Mouse (Mus musculus) kidney, adult 2 months (tissue): Measurements from ENCODE around the gene Clcn5. TPM values are rescaled to one million over a fixed set of nuclear protein-coding genes. Genes with fewer than 3 reads are reported as not detected.

ENCODE experiments used
- DNase-seq: peaks from one replicate; pipeline ENCODE4 v3.0.0; 2021
- H3K27ac ChIP-seq: fragments of 200-500 bp; 2 replicates; pipeline ENCODE4 v1.5.1; 2012; ENCODE audit warnings: low read depth, low read length, control low read depth, inconsistent platforms; ENCODE audit not compliant: insufficient read depth
- H3K27me3 ChIP-seq: fragments of 200-500 bp; replicated peaks from 2 replicates; pipeline ENCODE4 v1.6.1; 2012; ENCODE audit warnings: mild to moderate bottlenecking, moderate library complexity, low read length, inconsistent platforms; ENCODE audit not compliant: control insufficient read depth, insufficient read depth
- H3K36me3 ChIP-seq: fragments of 200-500 bp; 2 replicates; pipeline ENCODE4 v1.6.1; 2012; ENCODE audit warnings: mild to moderate bottlenecking, moderate library complexity, low read length, inconsistent platforms; ENCODE audit not compliant: control insufficient read depth, insufficient read depth
- H3K4me1 ChIP-seq: fragments of 200-500 bp; 2 replicates; pipeline ENCODE4 v1.6.1; 2011; ENCODE audit warnings: low read length; ENCODE audit not compliant: control insufficient read depth, insufficient read depth
- H3K4me3 ChIP-seq: fragments of 200-500 bp; 2 replicates; pipeline ENCODE4 v1.5.1; 2011; ENCODE audit warnings: mild to moderate bottlenecking, low read depth, low read length, control low read depth; ENCODE audit not compliant: insufficient read depth
- CTCF ChIP-seq: fragments of 200-500 bp; conservative IDR thresholded peaks from 2 replicates; pipeline ENCODE4 v1.5.1; 2011; ENCODE audit warnings: low read depth, mild to moderate bottlenecking, control low read depth, low read length, moderate library complexity, mixed read lengths; ENCODE audit not compliant: insufficient read depth, insufficient read length
- POLR2A ChIP-seq: fragments of 200-500 bp; IDR thresholded peaks from one replicate; pipeline ENCODE4 v1.6.1; 2011; ENCODE audit warnings: low read depth, low read length, control low read depth
- WGBS: fragments of 180-500 bp; shearing (Covaris S2); methylation state at CpG from one replicate; pipeline ENCODE4 v1.1.7; 2018; 5-methylcytosine and 5-hydroxymethylcytosine counted together
- polyA plus RNA-seq: library from polyadenylated mRNA; depleted of rRNA; stranded (reverse); fragments of >200 nt; gene quantifications from 2 replicates; pipeline ENCODE4 v1.2.3, GENCODE M21; 2012

Clcn5 gene
- polyA plus RNA-seq, 1 experiment, result 20.4 TPM

DNA sequence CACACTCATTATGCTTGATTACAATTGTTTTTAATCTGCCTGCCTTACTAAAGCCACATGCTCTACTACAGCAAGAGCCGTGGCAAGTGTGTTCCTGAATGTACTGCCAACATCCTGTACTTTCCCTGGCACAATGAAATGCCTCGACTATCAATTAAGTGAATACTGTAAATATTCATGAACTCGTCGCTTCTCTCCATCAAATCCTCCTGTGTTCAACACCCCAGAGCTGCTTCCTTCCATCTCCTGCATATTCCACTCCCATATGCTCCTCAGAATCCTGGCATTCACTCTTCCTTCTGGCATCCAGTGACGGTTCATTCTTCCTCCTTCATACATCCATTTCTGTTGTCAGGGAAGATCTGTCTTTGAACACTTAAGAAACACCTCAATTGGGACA, 39.4 kb downstream of the Clcn5 start:
- no peak overlapping the region for H3K27ac ChIP-seq
- no peak overlapping the region for H3K4me3 ChIP-seq
- no peak for DNase-seq
- H3K27me3 ChIP-seq, result no peaks in the 10 kb centered on the region
- no peaks in the 10 kb centered on the region for H3K36me3 ChIP-seq
- TF ChIP-seq POLR2A (no peak), CTCF (no peak)
- 74% methylated on average over 5 of the region's 5 CpGs for WGBS
- H3K4me1 ChIP-seq, result no peaks in the 10 kb centered on the region

- TF ChIP-seq POLR2A (no peak), CTCF (no peak)
- H3K4me1 ChIP-seq, result no peaks in the 10 kb centered on the region
- H3K27ac ChIP-seq, result no peak overlapping the region
- WGBS, result 74% methylated on average over 6 of the region's 6 CpGs
- H3K36me3 ChIP-seq, result no peaks in the 10 kb centered on the region
- H3K27me3 ChIP-seq, result no peaks in the 10 kb centered on the region
- H3K4me3 ChIP-seq, result no peak overlapping the region
- no peak for DNase-seq
Observed at GRCm38 (mm10) chrX:7276564-7276963, 42.6 kb downstream of the Clcn5 start.

DNA sequence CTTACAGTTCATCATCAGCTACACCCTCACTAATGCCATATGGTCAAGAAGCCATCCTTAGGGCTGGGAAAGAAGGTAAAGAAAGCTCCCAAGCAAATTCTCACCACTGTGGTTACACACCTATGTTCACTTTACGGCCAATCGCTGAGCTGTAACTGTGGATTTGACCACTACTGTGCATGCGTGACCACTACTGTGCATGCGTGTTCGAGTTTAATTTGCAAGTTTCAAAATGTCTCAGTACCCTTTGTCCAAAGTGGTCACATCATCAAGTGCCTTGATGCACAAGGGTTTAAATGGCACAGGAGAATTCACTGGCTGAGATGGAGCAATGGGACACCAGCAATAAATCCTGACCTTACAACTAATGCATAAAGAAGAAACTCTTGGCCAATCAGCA, 58.0 kb downstream of the Clcn5 start:
- DNase-seq, result no peak
- Histone ChIP-seq H3K4me3 (no peak overlapping the region), H3K27ac (no peak overlapping the region), H3K4me1 (no peaks in the 10 kb centered on the region), H3K27me3 (no peaks in the 10 kb centered on the region), H3K36me3 (no peaks in the 10 kb centered on the region)
- TF ChIP-seq CTCF (no peak), POLR2A (no peak)
- WGBS, result 96% methylated on average over 5 of the region's 5 CpGs

DNA sequence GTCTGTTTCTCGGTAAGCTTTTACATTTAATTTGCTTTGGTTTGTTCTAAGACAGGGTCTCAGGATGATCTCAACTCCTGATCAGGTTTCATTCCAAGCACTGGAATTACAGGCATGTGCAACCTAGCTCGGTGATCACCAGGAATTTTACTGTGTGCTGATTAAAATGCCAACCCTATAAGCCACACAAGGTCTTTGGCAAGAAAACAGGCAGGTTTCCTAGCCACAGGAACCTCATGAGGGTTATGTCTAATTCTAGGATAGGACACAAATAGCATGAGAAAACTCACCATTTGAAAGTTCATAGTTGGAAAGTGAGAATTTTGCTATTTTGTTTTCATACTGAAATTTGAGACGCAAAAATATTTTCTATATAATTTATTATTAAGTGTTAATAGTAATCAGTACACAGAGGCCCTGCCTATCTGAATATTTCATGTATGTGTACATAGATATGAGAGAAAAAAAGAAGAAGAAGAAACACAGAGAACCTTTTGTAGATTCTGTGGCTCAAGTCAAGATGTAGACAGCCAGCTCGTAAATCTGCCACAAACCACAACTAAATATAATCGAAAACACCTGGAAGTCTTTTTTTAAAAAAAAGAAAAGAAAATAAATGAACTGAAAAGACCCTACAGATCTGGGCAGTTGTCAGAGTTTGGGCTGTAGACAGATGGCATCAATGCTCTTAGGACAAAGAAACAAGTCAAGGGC, 58.6 kb downstream of the Clcn5 start:
- DNase-seq, result peak; percentile 22
- Histone ChIP-seq H3K36me3 (no peaks in the 10 kb centered on the region), H3K4me3 (no peak overlapping the region), H3K27ac (no peak overlapping the region), H3K27me3 (no peaks in the 10 kb centered on the region), H3K4me1 (no peaks in the 10 kb centered on the region)
- 59% methylated on average over 5 of the region's 5 CpGs for WGBS
- TF ChIP-seq CTCF (no peak), POLR2A (no peak)

DNA sequence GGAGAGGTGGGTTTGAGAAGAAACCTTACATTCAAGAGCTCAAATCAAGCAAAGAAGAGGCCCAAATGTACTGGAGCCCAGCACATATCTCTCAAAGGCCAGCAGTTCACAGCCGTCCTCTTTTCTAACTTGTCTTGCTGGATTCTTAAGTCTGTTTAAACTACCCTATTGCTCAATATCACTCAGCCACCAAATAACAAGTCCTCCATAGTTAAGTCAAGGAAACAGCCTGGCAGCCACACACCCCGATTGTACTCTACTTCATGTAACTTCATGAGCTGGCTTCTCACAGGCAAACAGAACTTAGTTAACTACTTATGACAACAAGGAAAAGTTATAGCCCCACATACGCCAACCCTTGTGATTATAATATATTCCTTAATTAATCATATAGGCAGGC, 59.4 kb downstream of the Clcn5 start:
- H3K27ac ChIP-seq, result no peak overlapping the region
- no peak for DNase-seq
- no peaks in the 10 kb centered on the region for H3K36me3 ChIP-seq
- 74% methylated on average over 3 of the region's 3 CpGs for WGBS
- no peaks in the 10 kb centered on the region for H3K27me3 ChIP-seq
- H3K4me3 ChIP-seq, result no peak overlapping the region
- no peak for TF ChIP-seq CTCF
- no peak for TF ChIP-seq POLR2A
- no peaks in the 10 kb centered on the region for H3K4me1 ChIP-seq

GRCm38 (mm10) chrX:7256022-7256421, 63.1 kb downstream of the Clcn5 start:
- no peak for DNase-seq
- Histone ChIP-seq H3K4me1 (no peaks in the 10 kb centered on the region), H3K4me3 (no peak overlapping the region), H3K27me3 (no peaks in the 10 kb centered on the region), H3K36me3 (no peaks in the 10 kb centered on the region), H3K27ac (no peak overlapping the region)
- 76% methylated on average over 3 of the region's 3 CpGs for WGBS
- TF ChIP-seq CTCF, result no peak
- TF ChIP-seq POLR2A, result no peak

DNA sequence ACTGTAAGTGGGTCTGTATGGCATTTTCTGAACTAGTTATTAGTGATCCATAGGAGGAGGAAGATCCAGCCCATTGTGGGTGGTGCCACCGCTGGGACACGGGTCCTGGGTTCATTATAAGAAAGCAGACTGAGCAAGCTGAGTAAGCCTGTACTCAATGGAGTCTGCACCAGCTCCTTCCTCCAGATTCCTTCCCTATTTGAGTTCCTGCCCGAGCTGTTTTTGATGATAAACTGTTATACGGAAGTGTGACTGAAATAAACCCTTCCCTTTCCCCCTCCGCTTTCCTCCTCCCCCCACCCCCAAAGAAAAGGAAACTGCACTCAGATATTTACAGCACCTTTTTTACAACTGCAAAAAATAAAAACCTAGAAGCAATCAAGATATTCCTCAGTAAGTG, 115.1 kb downstream of the Clcn5 start:
- no peak for TF ChIP-seq CTCF
- no peak for TF ChIP-seq POLR2A
- WGBS, result 47% methylated on average over 5 of the region's 5 CpGs
- no peak for DNase-seq
- Histone ChIP-seq H3K4me1 (no peaks in the 10 kb centered on the region), H3K36me3 (no peaks in the 10 kb centered on the region), H3K4me3 (no peak overlapping the region), H3K27me3 (no peaks in the 10 kb centered on the region), H3K27ac (no peak overlapping the region)

- no peak overlapping the region for H3K27ac ChIP-seq
- TF ChIP-seq CTCF (no peak), POLR2A (no peak)
- no peak for DNase-seq
- 96% methylated on average over 3 of the region's 3 CpGs for WGBS
- no peaks in the 10 kb centered on the region for H3K36me3 ChIP-seq
- no peak overlapping the region for H3K4me3 ChIP-seq
- H3K4me1 ChIP-seq, result no peaks in the 10 kb centered on the region
- no peaks in the 10 kb centered on the region for H3K27me3 ChIP-seq
Observed at GRCm38 (mm10) chrX:7203535-7203934, 115.6 kb downstream of the Clcn5 start.
